Mouse (Mus musculus) adrenal gland (tissue): ENCODE data around the gene Foxp3.

Source experiments
- intact Hi-C: fragments of 180-260 bp; cut with DNase I; formaldehyde crosslinking; loops from one replicate; pipeline ENCODE4 v1.15.1; 2025
- long read RNA-seq, 2 experiments: library from polyadenylated mRNA; unstranded; transcript quantifications; one replicate each; pipeline ENCODE4 v2.0.0; 2020; ENCODE audit warnings: borderline replicate concordance in 1 of 2; ENCODE audit not compliant: insufficient replicate concordance in 1 of 2

Gene Foxp3
- long read RNA-seq, experiment 1: 0 reads
- long read RNA-seq, experiment 2: 0 reads

- intact Hi-C loops: no loop called here
These were observed at the start of gene Foxp3 for GRCm38 (mm10) chrX:7573176-7574086. TSS of gene Foxp3 (plus strand) at chrX:7573644.

DNA sequence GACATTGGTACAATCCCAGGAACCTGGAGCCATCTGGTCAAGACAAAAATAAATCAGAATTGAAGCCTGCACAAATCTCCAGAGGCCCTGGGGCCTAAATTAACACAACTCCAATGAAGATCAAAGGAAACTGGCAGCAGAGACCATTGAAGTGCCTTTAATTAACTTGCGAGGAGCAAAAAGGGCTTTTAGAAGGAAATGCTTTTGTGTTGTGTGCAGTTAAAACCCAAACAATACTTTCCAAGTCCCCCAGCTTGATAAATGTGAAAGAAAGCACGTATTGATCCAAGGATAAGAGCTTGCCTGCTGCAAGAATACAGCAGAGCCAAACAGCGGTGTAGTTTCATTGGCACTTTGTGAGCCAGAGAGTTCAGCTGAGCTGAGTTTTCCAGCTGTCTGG, 48.5 kb upstream of the Foxp3 start:
- intact Hi-C loops: no loop called here

DNA sequence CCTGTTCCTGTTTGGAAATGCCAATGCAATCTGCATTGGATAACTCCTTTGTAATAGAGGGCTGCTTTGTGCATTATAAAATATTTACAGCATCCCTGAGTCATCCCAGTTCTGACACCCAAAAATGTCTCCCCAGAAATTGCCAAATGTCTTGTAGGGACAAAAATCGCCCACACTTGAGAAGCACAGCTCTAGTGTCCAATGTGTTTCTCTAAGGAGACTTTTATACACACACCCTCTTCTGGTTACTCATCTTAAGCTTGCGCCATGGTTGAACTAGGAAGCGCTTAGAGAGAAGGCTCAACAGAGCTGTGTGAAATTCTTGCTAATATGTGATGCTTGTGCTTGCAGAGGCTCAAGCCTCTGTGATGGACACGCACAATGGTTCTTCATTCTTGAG, 20.0 kb upstream of the Foxp3 start:
- intact Hi-C loops: no loop called here

DNA sequence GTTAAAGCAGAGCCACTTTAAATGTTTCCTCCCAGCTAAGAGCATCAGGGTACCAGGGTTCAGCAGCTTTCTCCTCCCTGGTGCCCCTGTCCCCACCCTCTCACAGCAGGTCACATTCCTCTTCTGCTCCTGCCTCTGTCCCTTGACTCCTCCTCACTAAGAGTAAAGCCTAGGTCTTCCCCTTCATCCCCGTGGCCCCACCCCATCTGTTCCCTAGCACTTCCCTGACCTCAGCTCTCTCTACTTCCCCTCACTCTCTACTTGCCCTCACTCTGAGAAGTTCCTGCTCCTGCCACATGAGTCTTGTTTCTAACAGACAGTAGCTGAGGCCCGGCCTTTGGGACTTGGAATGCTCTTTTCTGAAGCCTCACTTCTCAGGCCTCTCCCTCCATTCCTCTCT, 10.4 kb upstream of the Foxp3 start:
- intact Hi-C loops: loop anchor here (10.0 kb wide), 1 partner anchor 78 kb away; no protein-coding TSS in a partner anchor

DNA sequence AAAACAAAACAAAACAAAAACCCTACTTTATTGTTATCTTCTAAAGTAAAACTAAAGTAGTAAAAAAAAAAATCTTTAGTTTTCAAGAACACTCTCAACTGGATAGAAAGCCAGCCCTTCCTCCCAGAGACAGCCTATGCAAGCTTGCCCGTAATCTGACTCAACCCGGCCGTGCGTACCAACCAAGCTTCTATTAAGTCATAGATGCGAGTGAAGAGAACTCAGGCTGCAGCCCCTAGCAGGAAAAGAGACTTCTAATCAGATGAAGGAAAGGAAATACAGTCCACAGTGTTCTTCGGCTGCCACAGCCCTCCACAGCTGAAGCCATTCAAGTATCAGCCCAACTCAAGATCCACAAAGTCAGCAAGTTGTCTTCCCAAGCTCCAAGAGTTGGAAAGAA, 7.1 kb upstream of the Foxp3 start:
- intact Hi-C loops: loop anchor here (10.0 kb wide), 1 partner anchor 82 kb away; no protein-coding TSS in a partner anchor

GRCm38 (mm10) chrX:7567491-7567890, 6.0 kb upstream of the Foxp3 start:
- intact Hi-C loops: loop anchor here (10.0 kb wide), 1 partner anchor 83 kb away; no protein-coding TSS in a partner anchor

DNA sequence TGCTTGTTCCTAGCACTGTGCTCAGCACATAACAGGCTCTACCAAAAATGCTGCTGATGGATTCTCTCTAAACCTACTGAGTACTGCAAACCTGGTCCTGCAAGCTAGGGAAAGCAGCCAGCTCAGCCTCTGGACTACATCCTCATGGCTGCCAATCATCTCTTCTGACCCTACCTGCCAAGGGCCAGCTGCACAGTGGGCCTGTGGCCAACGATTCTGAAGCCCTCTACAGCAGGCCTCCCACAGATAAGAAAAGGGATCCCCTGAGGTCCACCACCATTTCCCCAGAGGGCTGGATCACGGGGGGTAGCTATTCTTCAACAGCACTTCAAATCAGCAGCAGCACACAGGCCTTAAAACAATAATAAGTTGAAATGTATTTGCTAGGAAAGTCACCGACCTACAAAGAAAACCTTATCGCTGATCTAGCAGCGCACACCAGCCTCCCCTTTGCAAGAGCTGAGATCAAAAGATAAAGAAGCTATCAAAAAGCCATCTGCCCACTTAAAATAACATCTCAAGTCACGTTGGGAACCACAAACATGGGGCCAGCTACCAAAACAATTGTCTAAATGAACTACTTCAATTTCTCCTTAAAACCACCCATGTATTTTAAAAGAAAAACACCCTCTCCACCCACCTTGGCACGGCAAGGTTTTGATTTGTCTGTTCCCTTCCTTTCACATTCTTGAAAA, 2.8 kb upstream of the Foxp3 start:
- intact Hi-C loops: no loop called here

GRCm38 (mm10) chrX:7571565-7572136, 1.8 kb upstream of the Foxp3 start:
- intact Hi-C loops: no loop called here

- intact Hi-C loops: no loop called here
These were observed 978 bp upstream of the Foxp3 start for GRCm38 (mm10) chrX:7572466-7572865.

GRCm38 (mm10) chrX:7574087-7574884, 842 bp downstream of the Foxp3 start, which contains the start of gene Ppp1r3f:
TSS of gene Ppp1r3f (minus strand) at chrX:7574283.
- intact Hi-C loops: no loop called here

DNA sequence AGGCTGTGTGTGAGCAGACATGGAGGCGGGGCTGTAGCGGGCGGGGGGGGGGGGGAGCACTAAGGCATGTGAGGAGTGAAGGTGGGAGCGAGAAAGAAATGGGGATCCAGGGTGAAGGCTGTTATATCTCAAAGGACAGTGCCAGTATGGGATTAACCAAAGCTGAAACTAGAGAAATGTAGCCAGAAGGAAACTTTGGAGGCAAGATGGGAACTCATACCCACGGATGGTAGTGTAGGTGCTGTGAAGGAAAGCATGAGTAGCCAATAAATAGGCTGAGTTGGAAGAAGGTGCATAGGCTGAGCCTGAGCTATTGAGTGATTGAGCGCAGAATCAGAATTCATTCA, 1.4 kb downstream of the Foxp3 start:
- intact Hi-C loops: no loop called here

DNA sequence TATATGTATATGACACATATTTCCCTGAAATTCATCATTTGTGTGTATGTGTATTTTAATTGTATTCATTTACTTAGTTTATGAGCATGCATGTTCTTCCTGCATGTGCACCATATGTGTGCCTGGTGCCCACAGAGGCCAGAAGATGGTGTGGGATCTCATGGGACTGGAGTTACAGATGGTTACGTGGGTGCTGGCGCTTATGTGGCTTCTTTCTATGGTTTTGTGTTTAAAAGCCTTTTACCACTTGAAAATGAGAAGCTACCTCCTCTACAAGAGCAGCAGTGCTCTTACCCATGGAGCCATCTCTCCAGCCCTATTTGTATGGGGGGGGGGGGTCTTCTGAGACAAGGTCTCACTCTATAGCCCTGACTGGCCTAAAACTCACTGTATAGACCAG, 7.7 kb downstream of the Foxp3 start:
- intact Hi-C loops: no loop called here

DNA sequence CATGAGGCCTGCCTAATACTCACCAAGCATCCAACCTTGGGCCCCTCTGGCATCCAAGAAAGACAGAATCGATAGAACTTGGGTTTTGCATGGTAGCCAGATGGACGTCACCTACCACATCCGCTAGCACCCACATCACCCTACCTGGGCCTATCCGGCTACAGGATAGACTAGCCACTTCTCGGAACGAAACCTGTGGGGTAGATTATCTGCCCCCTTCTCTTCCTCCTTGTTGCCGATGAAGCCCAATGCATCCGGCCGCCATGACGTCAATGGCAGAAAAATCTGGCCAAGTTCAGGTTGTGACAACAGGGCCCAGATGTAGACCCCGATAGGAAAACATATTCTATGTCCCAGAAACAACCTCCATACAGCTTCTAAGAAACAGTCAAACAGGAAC, 10.4 kb downstream of the Foxp3 start:
- intact Hi-C loops: no loop called here

GRCm38 (mm10) chrX:7586356-7586755, 12.9 kb downstream of the Foxp3 start:
- intact Hi-C loops: no loop called here

DNA sequence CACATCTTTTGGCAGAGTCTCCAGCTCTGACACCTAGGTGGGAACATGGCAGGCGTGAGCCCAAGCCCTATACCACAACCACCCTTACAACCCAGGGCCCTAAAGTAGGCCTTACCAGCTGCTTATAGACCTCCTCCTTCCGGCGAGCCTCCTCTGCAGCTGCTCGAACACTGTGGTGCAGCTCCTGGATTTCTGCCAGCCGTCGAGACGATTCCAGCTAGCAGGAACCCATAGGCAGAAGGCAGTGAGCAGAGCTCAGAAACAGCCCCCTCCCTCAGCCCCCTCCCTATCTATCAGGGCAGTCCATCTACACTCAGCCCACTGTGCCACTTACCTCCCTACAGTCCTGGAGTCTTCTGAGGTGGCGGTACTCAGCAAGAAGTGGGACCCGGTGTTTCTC, 21.9 kb downstream of the Foxp3 start:
- intact Hi-C loops: no loop called here

DNA sequence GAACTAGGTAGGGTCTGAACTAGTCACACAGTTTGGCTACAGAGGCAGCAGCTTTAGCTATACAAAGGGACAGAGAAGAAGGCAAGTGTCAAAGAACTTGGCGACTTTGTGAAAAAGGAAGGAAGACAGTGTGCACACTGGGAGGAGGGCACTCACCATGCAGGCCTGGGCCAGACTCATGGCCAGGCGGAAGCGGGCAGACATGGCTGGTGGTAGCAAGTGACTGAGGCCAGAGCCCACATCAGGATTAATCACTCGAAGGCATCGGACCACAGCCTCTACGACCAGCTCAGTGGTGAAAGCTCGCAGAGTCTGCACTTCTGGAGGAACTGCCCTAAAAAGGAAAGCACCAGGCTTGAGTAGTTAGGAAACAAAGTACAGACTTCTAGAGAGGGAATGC, 30.6 kb downstream of the Foxp3 start:
- intact Hi-C loops: no loop called here

GRCm38 (mm10) chrX:7604879-7605574, 31.6 kb downstream of the Foxp3 start, which contains the start of gene Ccdc22:
TSS of gene Ccdc22 (minus strand) at chrX:7605517.
- intact Hi-C loops: no loop called here

- intact Hi-C loops: no loop called here
These were observed 32.1 kb downstream of the Foxp3 start for GRCm38 (mm10) chrX:7605575-7605941.

GRCm38 (mm10) chrX:7606783-7607182, 33.3 kb downstream of the Foxp3 start, which contains the start of gene Cacna1f:
TSS of gene Cacna1f (plus strand) at chrX:7607083.
- intact Hi-C loops: no loop called here

- intact Hi-C loops: no loop called here
These were observed 36.6 kb downstream of the Foxp3 start for GRCm38 (mm10) chrX:7610035-7610434.
